Mouse (Mus musculus) kidney, postnatal 0 days (tissue): ENCODE measurements at regions not wholly inside any gene's neighbourhood (a gene's known extent, or its start where the extent isn't known, plus 50 kb on each side); places are given as distances from the start of the nearest gene placed in this dataset.

Experiments used
- ATAC-seq: fragments of 200-750 bp; cut with Nextera tagmentation; replicated peaks from 2 replicates; pipeline ENCODE4 v1.8.0; 2017; ENCODE audit warnings: low read depth, moderate number of reproducible peaks, moderate TSS enrichment, moderate library complexity; ENCODE audit not compliant: low FRiP score
- DNase-seq: peaks from one replicate; pipeline ENCODE4 v3.0.0-alpha.2; 2016; ENCODE audit warnings: low spot score
- H3K27ac ChIP-seq: fragments of 300-500 bp; sonication (generic); 2 replicates; pipeline ENCODE4 v1.5.1; 2014; ENCODE audit warnings: mild to moderate bottlenecking
- H3K27me3 ChIP-seq: fragments of 300-500 bp; sonication (generic); 2 replicates; pipeline ENCODE4 v1.6.1; 2014; ENCODE audit warnings: low read length, mixed read lengths; ENCODE audit not compliant: insufficient read depth
- H3K36me3 ChIP-seq: fragments of 300-500 bp; sonication (generic); 2 replicates; pipeline ENCODE4 v1.6.1; 2014; ENCODE audit warnings: low read length, mixed read lengths; ENCODE audit not compliant: insufficient read depth
- H3K4me1 ChIP-seq: fragments of 300-500 bp; sonication (generic); replicated peaks from 2 replicates; pipeline ENCODE4 v1.6.1; 2014; ENCODE audit warnings: antibody characterized with exemption, low read length, mixed read lengths; ENCODE audit not compliant: insufficient read depth
- H3K4me2 ChIP-seq: fragments of 300-500 bp; sonication (generic); 2 replicates; pipeline ENCODE4 v1.6.1; 2014; ENCODE audit warnings: mild to moderate bottlenecking, low read length, moderate library complexity, mixed read lengths
- H3K4me3 ChIP-seq: fragments of 300-500 bp; sonication (generic); replicated peaks from 2 replicates; pipeline ENCODE4 v1.5.1; 2014; ENCODE audit warnings: low read depth, low read length
- H3K9ac ChIP-seq: fragments of 300-500 bp; sonication (generic); 2 replicates; pipeline ENCODE4 v1.6.1; 2014; ENCODE audit warnings: low read depth, low read length
- H3K9me3 ChIP-seq: fragments of 300-500 bp; sonication (generic); replicated peaks from 2 replicates; pipeline ENCODE4 v1.6.1; 2016; ENCODE audit warnings: low read length, inconsistent platforms, mixed read lengths
- CTCF ChIP-seq: IDR thresholded peaks from 2 replicates; pipeline ENCODE4 v1.5.1; 2016; ENCODE audit warnings: antibody characterized with exemption, low read depth, mild to moderate bottlenecking, moderate library complexity
- WGBS: fragments of 180-500 bp; shearing (Covaris S2); extraction: QIAGEN DNeasy Blood & Tissue Kit; methylation state at CpG from one replicate; pipeline ENCODE4 v1.1.7; 2014; 5-methylcytosine and 5-hydroxymethylcytosine counted together

- DNase-seq = no peak
Observed at GRCm38 (mm10) chrX:64080717-64081116, 71.3 kb downstream of the Gm6760 start.

GRCm38 (mm10) chrX:64058389-64058788 lies 93.6 kb downstream of the Gm6760 start:
- DNase-seq (peak; percentile 3), ATAC-seq (no peak)
- H3K4me1 ChIP-seq = no peaks in the 10 kb centered on the region
- H3K27ac ChIP-seq = no peak overlapping the region
- 43% methylated on average over 1 of the region's 1 CpGs for WGBS
- TF ChIP-seq CTCF = peak; percentile 45
- H3K4me2 ChIP-seq = no peak overlapping the region
- no peaks in the 10 kb centered on the region for H3K27me3 ChIP-seq
- no peaks in the 10 kb centered on the region for H3K36me3 ChIP-seq
- no peak overlapping the region for H3K9ac ChIP-seq
- no peaks in the 10 kb centered on the region for H3K9me3 ChIP-seq
- no peak overlapping the region for H3K4me3 ChIP-seq

More at GRCm38 (mm10) chrX:64080717-64081116, 71.3 kb downstream of the Gm6760 start:
- Histone ChIP-seq H3K36me3 (no peaks in the 10 kb centered on the region), H3K9ac (no peak overlapping the region), H3K27me3 (no peaks in the 10 kb centered on the region), H3K9me3 (no peaks in the 10 kb centered on the region), H3K4me2 (no peak overlapping the region), H3K4me1 (no peaks in the 10 kb centered on the region), H3K4me3 (no peak overlapping the region), H3K27ac (no peak overlapping the region)
- no peak for TF ChIP-seq CTCF
- ATAC-seq = no peak

DNA sequence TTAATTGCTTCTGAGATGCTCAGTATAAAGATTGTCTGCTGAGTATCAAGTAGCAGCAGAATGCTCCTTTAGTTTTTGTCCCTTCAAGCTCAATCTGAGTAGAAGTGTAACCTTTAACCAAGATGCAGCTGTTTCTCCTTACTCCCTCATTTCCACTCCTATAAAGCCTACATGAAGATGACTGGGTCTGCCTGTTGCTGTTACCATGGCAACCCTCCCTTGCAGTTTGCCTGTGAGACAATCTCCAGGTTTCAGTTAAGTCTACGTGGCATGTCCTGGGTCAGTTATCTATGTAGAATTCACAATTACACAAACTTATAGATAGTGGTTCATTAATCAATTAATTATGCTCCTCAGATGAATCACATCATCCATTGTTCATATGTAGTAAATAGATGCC lies 95.2 kb downstream of the Gm6760 start:
- no peak overlapping the region for H3K9ac ChIP-seq
- no peaks in the 10 kb centered on the region for H3K4me1 ChIP-seq
- TF ChIP-seq CTCF = no peak

More for the DNA sequence above, 95.2 kb downstream of the Gm6760 start:
- no peak for DNase-seq
- Histone ChIP-seq H3K36me3 (no peaks in the 10 kb centered on the region), H3K4me2 (no peak overlapping the region), H3K4me3 (no peak overlapping the region), H3K27me3 (no peaks in the 10 kb centered on the region), H3K9me3 (no peaks in the 10 kb centered on the region), H3K27ac (no peak overlapping the region)
- 68% methylated on average over 1 of the region's 1 CpGs for WGBS
- ATAC-seq = no peak
